Mouse (Mus musculus) gastrocnemius, adult 8-10 months (tissue): ENCODE measurements at regions not wholly inside any gene's neighbourhood (a gene's known extent, or its start where the extent isn't known, plus 50 kb on each side); places are given as distances from the start of the nearest gene placed in this dataset.

Experiments used
- DNase-seq, 2 experiments: peaks; one replicate each; pipeline ENCODE4 v3.0.0; 2022; ENCODE audit warnings: low spot score in 2 of 2

DNA sequence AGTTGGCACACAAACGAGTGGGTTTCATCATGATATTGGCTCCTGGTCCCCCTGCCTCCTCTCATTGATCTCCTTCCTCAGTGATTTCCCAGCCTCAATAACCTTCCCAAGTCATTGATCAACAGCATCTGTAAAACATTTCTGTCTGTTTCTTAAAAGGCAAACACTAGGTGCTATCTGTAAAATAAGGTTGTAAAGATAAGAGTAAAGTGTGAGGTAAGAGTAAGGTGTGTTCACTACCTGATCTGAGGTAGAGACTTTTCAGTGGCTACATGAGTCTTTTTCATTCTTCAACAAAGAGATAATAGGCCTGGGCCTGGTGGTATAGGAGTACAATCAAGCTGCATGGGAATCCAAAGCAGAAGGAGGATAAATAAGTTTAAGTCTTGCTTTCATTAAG, 55.7 kb downstream of the Plk2 start:
- DNase-seq, result no peak

GRCm38 (mm10) chr13:110452009-110452525, 57.2 kb downstream of the Plk2 start:
- no peak for DNase-seq

DNA sequence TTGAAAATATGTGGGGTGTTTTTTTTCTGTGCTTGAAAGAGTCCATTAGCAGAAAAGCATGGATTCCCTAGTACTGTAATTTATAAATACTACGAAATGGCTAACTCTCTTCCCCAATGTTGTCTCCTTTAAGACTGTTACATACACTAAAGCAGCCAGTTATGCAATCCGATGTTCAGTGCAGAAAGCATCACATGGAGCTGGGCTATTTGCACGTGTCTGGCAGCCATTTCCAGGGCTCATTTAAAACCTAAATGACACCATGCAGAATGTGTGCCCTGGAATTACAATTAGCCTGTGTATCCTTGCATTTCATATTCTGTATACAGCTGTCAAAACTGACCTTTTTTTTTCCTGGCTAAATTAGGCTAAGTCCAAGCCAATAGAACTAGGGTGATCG, 60.2 kb downstream of the Plk2 start:
- DNase-seq, result no peak

GRCm38 (mm10) chr13:110455569-110456196, 60.8 kb downstream of the Plk2 start:
- no peak for DNase-seq

DNA sequence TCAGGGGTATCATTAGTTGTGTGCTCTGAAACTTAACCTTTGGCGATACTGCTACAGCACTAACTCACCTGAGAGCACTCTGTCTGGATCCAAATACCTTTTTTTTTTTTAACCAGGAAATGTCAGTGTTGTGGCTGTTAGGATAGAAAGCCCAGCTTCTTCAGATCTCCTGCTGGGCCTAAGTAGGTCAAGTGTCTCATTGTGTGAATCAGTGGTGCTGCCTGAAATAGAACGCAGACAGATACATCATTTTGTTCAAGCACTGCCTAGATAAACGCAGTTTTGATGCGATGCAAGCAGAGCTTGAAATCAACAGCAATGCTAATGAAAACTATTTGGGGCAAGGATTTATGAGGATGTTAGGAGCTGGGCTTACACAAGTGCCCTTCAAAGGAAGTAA, 63.9 kb downstream of the Plk2 start:
- DNase-seq, result no peak

GRCm38 (mm10) chr13:110461581-110461980, 66.7 kb downstream of the Plk2 start:
- DNase-seq, result no peak

DNA sequence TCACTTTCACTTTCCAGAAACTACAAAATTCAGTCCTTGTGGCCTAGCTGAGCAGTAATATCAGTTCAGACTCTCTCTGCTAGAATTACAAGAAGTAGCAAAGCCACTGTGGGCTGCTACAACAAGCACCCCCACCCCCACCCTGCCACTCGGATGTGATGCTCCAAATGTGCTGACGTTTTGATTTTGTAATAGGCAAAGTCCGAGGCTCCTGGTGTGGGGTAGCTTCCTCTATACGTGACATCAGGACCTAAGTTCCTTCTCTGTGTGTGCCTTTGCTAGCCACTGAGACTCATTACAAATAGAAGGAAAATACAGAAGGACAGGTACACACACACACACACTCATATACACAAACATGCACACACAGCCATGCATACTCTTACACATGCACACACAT, 76.7 kb downstream of the Plk2 start:
- DNase-seq, result no peak

GRCm38 (mm10) chr13:110477709-110478108, 82.9 kb downstream of the Plk2 start:
- no peak for DNase-seq

DNA sequence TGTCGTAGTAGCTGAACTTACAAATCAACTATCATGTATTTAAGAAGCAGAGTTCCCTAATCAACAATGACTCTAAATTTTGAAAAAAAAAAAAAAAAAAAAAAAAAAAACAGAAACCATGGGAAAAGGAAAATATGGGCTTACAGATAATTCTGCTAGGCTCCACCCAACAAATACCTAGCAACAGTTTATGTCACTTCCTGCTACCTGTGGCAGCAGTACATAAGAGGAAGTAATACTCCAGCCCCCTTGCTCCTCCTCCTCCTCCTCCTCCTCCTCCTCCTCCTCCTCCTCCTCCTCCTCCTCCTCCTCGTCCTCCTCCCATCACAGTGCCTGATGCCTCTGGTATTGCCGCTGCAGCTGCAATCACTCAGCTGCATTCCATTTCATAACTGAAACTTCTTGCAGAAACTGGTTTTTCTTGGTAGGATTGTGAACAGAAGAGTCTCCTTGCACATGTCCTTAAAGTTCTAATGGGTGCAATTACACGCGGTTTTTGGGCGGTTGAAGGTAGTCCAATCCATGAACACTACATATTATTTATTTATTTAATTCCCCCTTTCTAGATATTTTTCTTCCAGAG, 89.6 kb downstream of the Plk2 start:
- DNase-seq, result no peak

GRCm38 (mm10) chr13:110485515-110485914, 90.7 kb downstream of the Plk2 start:
- DNase-seq, result no peak

- DNase-seq, result no peak
Measured at GRCm38 (mm10) chr13:110490166-110490565, 95.3 kb downstream of the Plk2 start.

- DNase-seq, result no peak
Measured at GRCm38 (mm10) chr13:110492296-110493001, 97.6 kb downstream of the Plk2 start.

DNA sequence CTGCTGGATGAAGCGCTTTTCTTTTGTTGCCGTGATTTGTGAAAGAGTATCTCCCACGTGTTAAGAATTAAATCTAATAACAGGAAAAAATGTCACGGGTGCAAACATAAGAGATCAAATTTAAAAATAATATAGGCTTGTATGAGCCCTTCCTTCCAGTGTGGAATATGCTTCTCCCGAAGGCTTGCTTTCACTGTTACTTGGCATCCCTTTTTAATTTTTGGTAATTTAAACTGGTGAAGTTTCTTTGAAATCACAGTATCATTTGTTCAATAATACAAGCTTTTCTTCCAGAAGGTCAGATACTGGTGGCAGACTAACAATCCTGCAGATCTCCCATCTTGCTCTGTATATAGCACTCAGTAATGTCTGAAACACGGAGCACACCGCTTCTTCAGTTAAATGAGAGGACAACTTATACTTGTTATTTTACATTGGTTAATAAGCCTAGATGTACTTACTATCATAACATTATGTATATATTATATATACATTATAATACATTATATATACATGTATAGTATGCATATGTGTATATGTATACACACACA, 98.2 kb downstream of the Plk2 start:
- no peak for DNase-seq

DNA sequence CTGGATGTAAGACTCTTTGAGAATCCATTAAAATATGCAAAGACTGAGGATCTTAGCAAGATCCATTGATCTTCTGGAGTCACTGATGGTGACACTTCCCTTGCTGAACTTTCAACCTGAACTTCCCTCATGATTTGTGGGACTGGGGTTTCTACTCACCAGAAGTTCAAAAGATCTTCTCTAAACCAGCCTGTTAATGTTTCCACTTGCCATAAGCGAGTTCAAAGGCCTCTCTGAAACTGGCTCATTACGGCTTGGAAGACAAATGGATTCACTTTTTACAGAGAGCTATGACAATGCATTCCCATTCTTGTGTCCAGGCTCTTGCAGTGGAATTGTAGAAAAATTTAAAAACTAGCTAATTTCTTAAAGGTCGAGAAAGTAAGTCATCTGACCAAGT, 102.6 kb downstream of the Plk2 start:
- DNase-seq, result no peak

- no peak for DNase-seq
Measured at GRCm38 (mm10) chr13:110507814-110508362, 113.0 kb downstream of the Plk2 start.

DNA sequence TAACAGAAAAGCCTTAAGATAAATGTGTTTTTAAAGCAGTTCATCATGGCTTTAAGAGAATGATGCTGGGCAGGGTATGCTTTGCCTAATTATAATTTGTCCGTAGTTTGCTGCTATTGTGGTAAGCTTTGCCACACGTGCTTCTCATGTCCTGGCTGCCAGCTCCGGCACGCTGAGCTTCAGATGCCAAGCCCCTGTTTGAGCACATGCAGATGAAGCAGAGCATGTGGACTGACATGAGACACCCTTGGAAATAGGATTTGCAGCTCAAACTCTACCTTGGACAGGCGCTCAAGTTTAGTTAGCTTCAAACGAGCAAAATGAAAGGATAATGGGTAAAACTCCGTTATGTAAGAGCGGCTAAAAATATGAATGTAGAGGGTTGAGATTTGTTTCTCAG, 123.1 kb downstream of the Plk2 start:
- no peak for DNase-seq

DNA sequence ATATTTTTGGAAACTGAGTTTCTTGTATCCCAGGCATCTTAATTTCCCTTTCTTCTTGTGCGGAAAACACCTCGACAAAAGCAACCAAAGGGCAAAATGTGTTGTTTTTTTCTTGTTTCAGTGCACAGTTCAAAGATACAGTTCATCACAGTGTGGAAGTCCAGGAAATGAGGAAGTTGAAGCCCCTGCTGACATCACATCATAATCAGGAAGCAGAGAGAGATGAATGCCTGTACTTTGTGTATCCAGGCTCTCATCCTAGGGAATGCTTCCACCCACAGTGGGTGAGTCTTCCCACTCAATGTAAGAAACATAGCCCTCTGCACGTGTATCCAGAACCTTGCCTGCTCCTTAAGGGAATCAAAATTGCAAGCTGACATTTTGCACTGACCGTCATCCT, 128.1 kb downstream of the Plk2 start:
- DNase-seq, result no peak

DNA sequence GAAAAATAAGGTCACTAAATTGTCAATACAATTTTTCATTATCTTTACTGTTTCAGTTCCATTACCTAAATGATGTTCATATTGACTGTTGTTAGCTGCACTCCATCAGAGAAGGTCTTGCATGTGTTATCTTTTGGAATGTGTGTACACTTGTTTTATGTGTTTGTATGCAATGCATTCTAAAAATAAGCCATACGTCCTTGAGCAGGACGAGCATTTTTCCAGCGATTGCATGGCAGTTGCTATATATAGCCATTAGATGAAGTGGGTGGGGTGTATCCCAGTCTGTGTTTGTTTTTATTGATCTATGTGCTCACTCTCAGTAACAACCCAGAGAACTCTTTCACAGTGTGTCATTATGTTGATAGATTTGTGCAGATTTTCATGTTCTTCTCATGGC, 132.8 kb downstream of the Plk2 start:
- no peak for DNase-seq

DNA sequence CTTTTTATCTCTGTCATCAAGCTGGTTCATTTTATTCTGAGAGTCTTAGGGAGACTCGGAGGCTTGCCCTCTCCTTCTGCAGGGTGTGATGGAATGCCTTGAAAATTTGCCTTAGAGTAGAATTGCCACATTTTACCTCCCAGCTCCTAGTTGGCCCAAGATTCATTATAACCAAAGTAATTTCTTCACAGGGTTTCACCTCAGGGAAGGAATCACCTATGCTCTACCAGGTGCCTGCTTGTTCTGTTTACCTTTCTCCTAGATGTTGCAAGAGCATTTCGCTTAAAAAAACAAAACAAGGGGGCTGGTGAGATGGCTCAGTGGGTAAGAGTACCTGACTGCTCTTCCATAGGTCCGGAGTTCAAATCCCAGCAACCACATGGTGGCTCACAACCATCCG, 134.8 kb downstream of the Plk2 start:
- no peak for DNase-seq

GRCm38 (mm10) chr13:110534320-110534764, 139.5 kb downstream of the Plk2 start:
- DNase-seq, result no peak

DNA sequence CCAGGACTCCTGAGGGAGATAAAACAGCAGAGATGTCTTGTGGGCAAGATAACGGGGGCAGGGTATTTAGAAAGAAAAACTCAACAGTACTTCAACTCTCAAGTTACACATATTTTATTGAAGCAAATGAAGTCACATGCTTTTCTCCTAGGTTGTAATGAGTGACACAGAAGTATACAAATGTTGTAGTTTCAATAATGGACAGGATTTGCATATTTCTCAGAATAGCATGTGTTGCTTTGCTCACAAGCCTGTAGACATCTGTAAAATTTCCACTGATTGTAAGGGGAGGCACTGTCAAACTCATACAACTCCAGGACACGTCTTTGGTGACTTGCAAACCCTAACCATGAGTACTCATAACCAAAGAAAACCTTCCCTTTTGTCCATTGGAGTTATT, 140.9 kb downstream of the Plk2 start:
- no peak for DNase-seq

GRCm38 (mm10) chr13:110537960-110538463, 143.2 kb downstream of the Plk2 start:
- DNase-seq, result no peak
